Mouse (Mus musculus): ENCODE results near the gene Colgalt2.

DNA sequence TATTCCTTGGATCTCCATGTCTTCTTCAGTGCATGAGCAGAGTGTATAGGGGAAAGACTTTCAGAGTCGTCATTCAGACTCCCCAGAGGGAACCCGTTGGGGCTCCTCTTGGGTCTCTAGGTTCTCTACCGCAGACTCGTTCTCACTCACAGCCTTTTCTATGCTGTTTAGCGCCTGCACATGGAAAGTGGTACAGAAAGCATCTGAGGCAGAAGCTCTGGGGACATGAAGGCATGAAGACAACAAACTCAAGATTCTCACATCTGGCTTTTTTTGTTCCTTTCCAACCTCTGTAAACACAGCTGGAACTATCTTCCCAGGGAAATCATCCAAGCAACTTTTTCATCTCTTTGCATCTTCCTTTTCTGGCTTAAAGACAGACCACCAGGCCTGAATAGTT, 106.5 kb downstream of the Colgalt2 start:
- TF ChIP-seq EP300 (IDR thresholded peaks at IDR 0.05; ENCODE audit: low read depth) = no peak
- no peak for TF ChIP-seq CTCF (IDR thresholded peaks at IDR 0.05; ENCODE audit: low read depth)
